Mouse (Mus musculus): Measurements from ENCODE around the gene Alg2. TPM values are rescaled to one million over a fixed set of nuclear protein-coding genes. Genes with fewer than 3 reads are reported as not detected.

The Alg2 gene
- polyA plus RNA-seq, 1 experiment from 2014 or later, result 33.6 TPM

DNA sequence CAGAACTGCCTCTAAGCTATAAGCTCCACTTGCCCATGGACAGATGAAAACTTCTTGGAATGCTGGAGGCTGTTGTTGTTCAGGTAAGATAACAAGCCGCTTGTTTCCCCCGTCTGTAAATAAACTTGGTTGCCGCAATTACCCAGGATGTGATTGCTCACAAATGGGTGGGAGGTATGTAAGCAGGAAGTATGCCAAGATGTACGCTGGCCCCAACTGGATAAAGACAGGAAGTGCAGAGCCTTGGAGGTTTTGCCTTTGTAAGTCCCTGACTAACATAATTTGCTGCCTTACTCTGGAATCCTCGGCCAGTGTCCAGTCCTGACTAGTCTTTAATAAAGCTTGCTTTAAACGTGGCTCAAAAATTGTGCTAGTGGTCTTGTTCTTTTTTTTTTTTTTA lies 43.6 kb downstream of the Alg2 start:
- H3K27ac ChIP-seq (ENCODE audit: poor library complexity, severe bottlenecking), result no peak overlapping the region
- ATAC-seq (ENCODE audit: insufficient number of reproducible peaks, low FRiP score), result no peak
- no peaks in the 10 kb centered on the region for H3K27me3 ChIP-seq (replicated peaks)
- H3K9ac ChIP-seq, result no peak overlapping the region
- 47% methylated on average over 6 of the region's 6 CpGs for WGBS
- H3K4me2 ChIP-seq, result no peak overlapping the region
- no peak overlapping the region for H3K4me3 ChIP-seq
- no peaks in the 10 kb centered on the region for H3K36me3 ChIP-seq
- H3K4me1 ChIP-seq (replicated peaks), result no peaks in the 10 kb centered on the region
- H3K9me3 ChIP-seq (replicated peaks), result no peaks in the 10 kb centered on the region

DNA sequence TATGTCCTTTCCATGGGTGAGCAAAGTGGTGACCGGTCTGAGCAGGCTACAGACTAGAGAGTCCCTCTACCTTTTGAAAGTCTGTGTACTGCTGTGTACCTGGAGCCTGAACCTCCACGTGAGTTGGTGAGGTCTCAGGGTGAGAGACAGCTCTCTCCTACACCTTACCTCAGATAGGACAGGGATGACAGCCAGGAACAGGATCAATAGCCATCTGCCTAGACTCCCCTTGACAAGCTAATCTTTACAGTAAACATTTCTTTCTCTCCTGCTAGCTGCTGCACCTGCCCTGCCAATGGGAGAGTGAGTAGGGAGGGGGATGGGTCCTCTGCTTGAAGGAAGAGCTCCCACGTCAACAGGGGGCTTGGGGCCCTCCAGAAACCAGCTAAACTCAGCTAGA lies 46.5 kb downstream of the Alg2 start:
- Histone ChIP-seq H3K4me3 (no peak overlapping the region), H3K9me3 (replicated peaks) (no peaks in the 10 kb centered on the region), H3K4me1 (replicated peaks) (peaks cover 7% of the 10 kb centered on the region; the same call in 1 of the 2 replicates), H3K36me3 (no peaks in the 10 kb centered on the region), H3K9ac (no peak overlapping the region), H3K27ac (ENCODE audit: poor library complexity, severe bottlenecking) (no peak overlapping the region), H3K27me3 (replicated peaks) (no peaks in the 10 kb centered on the region), H3K4me2 (no peak overlapping the region)
- WGBS, result 53% methylated on average over 3 of the region's 3 CpGs
- no peak for ATAC-seq (ENCODE audit: insufficient number of reproducible peaks, low FRiP score)

DNA sequence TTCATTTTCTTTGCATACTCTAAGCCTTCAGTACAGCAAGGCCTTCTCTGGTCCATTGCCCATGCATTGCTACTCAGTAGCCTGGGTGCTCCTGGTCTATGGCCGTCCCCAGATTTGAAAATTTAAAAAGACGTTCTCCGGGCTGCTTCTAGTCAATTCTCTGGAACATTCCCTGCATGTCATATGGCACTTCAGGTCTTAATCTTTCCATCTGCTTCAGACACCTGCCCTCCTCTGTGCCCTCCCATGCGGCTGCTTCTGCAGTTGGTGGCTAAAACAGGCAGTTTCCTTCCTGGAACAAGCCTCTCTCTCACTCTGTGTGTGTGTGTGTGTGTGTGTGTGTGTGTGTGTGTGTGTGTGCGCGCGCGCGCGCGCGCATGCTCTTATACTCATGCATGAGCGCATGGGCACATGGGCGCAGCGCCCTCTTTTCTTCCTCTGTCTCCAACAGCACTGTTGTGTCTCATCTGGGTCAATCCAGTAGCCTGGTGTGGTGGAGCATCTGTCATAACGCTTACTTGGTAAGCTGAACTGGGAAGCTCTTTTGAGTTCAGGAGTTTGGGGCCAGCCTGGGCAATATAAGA lies 48.8 kb downstream of the Alg2 start:
- H3K27me3 ChIP-seq (replicated peaks), result no peaks in the 10 kb centered on the region
- no peak overlapping the region for H3K27ac ChIP-seq (ENCODE audit: poor library complexity, severe bottlenecking)
- H3K9ac ChIP-seq, result no peak overlapping the region
- no peak overlapping the region for H3K4me2 ChIP-seq
- 92% methylated on average over 16 of the region's 16 CpGs for WGBS
- H3K36me3 ChIP-seq, result no peaks in the 10 kb centered on the region
- no peaks in the 10 kb centered on the region for H3K9me3 ChIP-seq (replicated peaks)
- H3K4me1 ChIP-seq (replicated peaks), result peaks cover 7% of the 10 kb centered on the region; the same call in 1 of the 2 replicates
- ATAC-seq (ENCODE audit: insufficient number of reproducible peaks, low FRiP score), result no peak
- no peak overlapping the region for H3K4me3 ChIP-seq

DNA sequence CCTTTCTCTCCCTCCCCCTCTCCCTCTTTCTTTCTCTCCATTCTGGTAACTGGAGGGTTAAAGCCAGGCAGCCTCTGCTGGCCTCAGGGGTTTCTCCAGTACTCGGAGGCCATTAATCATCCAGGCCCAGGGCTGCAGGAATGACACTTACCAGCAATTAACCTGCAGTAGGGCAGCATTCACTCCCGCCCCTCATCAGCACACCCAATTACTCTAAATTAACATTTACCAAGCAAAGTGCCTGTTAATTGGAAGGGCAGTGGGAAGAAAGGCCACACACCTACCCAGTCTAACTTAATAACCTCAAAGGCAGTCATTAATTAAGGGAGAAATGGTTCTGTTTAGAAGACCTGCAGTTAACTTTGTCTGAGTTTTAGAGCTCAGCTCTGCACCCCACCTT lies 49.8 kb downstream of the Alg2 start:
- no peak overlapping the region for H3K4me3 ChIP-seq
- no peak for ATAC-seq (ENCODE audit: insufficient number of reproducible peaks, low FRiP score)
- H3K27ac ChIP-seq (ENCODE audit: poor library complexity, severe bottlenecking), result no peak overlapping the region
- no peaks in the 10 kb centered on the region for H3K9me3 ChIP-seq (replicated peaks)
- no peak overlapping the region for H3K4me2 ChIP-seq
- H3K4me1 ChIP-seq (replicated peaks), result peaks cover 8% of the 10 kb centered on the region
- 33% methylated on average over 2 of the region's 2 CpGs for WGBS
- no peaks in the 10 kb centered on the region for H3K36me3 ChIP-seq
- H3K27me3 ChIP-seq (replicated peaks), result no peaks in the 10 kb centered on the region
- H3K9ac ChIP-seq, result no peak overlapping the region

DNA sequence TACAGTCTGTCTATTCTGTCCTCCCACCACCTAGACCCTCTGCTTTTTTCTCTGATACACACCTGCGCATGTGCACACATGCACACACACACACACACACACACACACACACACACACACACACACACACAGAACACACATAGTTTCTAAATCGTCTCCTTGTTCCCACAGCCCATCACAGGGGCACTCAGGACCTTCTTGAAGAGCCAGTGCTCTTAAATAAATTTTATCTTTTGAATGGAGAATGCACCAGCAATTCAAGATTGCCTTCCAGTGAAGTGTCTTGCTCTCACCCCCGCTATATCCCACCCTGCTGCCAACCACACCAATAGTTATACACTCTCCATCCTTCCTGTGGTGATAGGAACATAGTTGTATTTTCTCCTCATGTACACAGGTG lies 51.2 kb downstream of the Alg2 start:
- 68% methylated on average over 3 of the region's 3 CpGs for WGBS

DNA sequence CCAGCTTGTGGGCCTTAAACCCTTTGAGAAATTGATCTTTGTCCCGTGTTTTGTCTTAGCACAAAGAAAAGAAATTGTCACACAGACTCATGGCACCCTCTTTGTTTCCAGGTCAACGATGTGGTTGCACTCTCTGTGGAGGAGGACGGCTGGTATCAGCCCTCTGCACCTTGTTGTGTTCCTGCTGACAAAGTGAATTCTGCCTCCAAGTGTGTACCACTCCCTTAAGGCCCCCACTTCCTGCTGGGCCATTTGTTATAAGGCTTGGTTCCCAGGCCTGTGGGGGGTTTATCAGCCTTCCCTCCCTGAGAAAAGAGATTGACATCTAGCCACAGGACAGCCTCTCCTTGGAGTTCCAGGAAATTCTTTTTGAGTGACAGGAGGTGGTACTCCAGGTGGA lies 51.9 kb downstream of the Alg2 start:
- WGBS, result 25% methylated on average over 3 of the region's 3 CpGs
- Histone ChIP-seq H3K4me3 (no peak overlapping the region), H3K27me3 (replicated peaks) (no peaks in the 10 kb centered on the region), H3K27ac (ENCODE audit: poor library complexity, severe bottlenecking) (no peak overlapping the region), H3K4me1 (replicated peaks) (peaks cover 17% of the 10 kb centered on the region), H3K9ac (no peak overlapping the region), H3K4me2 (no peak overlapping the region), H3K9me3 (replicated peaks) (no peaks in the 10 kb centered on the region), H3K36me3 (no peaks in the 10 kb centered on the region)
- ATAC-seq (ENCODE audit: insufficient number of reproducible peaks, low FRiP score), result no peak

More for the DNA sequence above, 51.2 kb downstream of the Alg2 start:
- peaks cover 14% of the 10 kb centered on the region for H3K4me1 ChIP-seq (replicated peaks)
- no peak overlapping the region for H3K4me3 ChIP-seq
- no peak overlapping the region for H3K4me2 ChIP-seq
- H3K27ac ChIP-seq (ENCODE audit: poor library complexity, severe bottlenecking), result no peak overlapping the region
- no peaks in the 10 kb centered on the region for H3K36me3 ChIP-seq
- no peaks in the 10 kb centered on the region for H3K9me3 ChIP-seq (replicated peaks)
- no peak for ATAC-seq (ENCODE audit: insufficient number of reproducible peaks, low FRiP score)
- no peaks in the 10 kb centered on the region for H3K27me3 ChIP-seq (replicated peaks)
- H3K9ac ChIP-seq, result no peak overlapping the region

DNA sequence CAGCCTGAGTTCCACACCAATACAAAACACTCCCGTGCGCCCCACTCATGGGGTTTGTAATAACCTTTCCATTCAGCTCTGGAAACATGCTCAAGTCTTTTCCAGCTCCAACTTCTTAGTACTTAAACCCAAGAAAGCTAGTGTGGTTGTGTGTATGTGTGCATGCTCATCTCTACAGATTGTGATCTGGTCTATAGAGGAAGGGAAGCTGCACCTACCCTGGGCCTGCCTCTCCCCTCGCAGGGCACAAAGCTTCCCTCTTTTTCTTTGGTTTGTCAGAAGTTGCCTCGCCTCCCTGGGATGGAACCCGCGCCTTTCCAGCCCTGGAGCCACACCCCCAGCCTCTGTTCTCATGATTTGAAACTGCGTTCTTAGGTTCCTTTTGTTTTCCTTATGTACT lies 53.9 kb downstream of the Alg2 start:
- H3K27me3 ChIP-seq (replicated peaks), result no peaks in the 10 kb centered on the region
- 0 out of 2 replicates have a peak, but pooled peaks cover 7% of the 10 kb centered on the region for H3K36me3 ChIP-seq
- H3K9me3 ChIP-seq (replicated peaks), result no peaks in the 10 kb centered on the region
- H3K4me1 ChIP-seq (replicated peaks), result peaks cover 17% of the 10 kb centered on the region
- WGBS, result 48% methylated on average over 7 of the region's 7 CpGs
- no peak overlapping the region for H3K9ac ChIP-seq
- no peak overlapping the region for H3K4me3 ChIP-seq
- no peak overlapping the region for H3K27ac ChIP-seq (ENCODE audit: poor library complexity, severe bottlenecking)
- no peak overlapping the region for H3K4me2 ChIP-seq
- ATAC-seq (ENCODE audit: insufficient number of reproducible peaks, low FRiP score), result no peak

DNA sequence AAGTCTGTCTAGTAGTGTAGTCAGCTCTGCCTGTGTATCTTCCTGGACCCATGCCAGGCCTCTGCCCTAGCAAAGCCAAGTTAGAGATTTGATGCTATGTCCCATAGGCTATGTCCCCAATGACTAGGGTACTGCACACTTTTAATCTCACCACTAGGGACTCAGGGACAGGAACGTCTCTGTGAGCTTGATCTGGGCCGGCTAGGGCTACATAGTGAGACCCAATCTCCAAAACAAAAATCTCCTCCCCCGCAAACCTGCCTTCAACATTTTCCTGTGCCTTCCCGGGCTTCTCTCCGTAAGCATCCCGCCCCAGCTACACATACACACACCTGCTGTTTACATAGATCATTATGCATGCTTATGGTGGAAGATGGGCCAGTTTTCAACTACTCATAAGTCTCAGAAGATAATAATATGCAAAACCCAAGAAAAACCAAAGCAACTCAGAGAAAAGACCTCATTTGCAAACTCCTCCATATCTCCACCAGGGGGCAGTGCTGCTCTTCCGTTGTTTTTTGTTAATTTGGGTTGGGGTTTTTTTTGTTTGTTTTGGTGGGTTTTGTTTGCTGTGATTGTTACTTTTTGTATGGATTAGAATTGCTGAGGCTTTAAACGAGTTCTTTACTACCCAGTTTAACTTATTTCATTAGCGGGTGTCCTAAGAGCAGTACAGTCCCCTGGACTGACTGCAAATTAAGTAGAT lies 54.7 kb downstream of the Alg2 start:
- Histone ChIP-seq H3K27ac (ENCODE audit: poor library complexity, severe bottlenecking) (no peak overlapping the region), H3K27me3 (replicated peaks) (no peaks in the 10 kb centered on the region), H3K36me3 (peaks cover 11% of the 10 kb centered on the region), H3K9ac (no peak overlapping the region), H3K4me3 (no peak overlapping the region), H3K4me1 (replicated peaks) (peaks cover 15% of the 10 kb centered on the region), H3K9me3 (replicated peaks) (no peaks in the 10 kb centered on the region), H3K4me2 (no peak overlapping the region)
- ATAC-seq (ENCODE audit: insufficient number of reproducible peaks, low FRiP score), result no peak
- 29% methylated on average over 9 of the region's 9 CpGs for WGBS

DNA sequence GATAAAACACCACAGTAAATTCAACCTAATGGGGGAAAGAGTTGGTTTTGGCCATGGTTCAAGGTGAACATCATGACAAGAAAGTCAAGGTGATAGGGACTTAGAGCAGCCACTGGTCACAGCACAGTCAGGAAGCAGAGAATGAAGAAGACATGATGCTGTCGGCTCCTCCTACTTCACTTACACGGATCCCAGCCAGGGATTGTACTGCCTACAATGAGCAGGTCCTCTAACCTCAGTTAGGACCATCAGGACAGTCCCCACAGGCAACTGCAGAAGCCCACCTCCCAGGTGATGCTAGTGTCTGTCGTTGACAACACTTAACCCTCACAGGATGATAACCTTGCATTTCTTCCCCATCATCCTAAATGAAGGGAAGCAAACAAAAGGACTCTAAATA lies 56.3 kb downstream of the Alg2 start:
- H3K4me3 ChIP-seq, result no peak overlapping the region
- H3K4me1 ChIP-seq (replicated peaks), result peaks cover 15% of the 10 kb centered on the region
- ATAC-seq (ENCODE audit: insufficient number of reproducible peaks, low FRiP score), result no peak
- no peaks in the 10 kb centered on the region for H3K9me3 ChIP-seq (replicated peaks)
- H3K9ac ChIP-seq, result no peak overlapping the region
- no peak overlapping the region for H3K4me2 ChIP-seq
- 51% methylated on average over 3 of the region's 3 CpGs for WGBS
- no peaks in the 10 kb centered on the region for H3K27me3 ChIP-seq (replicated peaks)
- H3K27ac ChIP-seq (ENCODE audit: poor library complexity, severe bottlenecking), result no peak overlapping the region
- H3K36me3 ChIP-seq, result peaks cover 16% of the 10 kb centered on the region

Other genes starting within 250 kb of the Alg2 start
- gene Tgfbr1, start 121.1 kb downstream of the Alg2 start, polyA plus RNA-seq (2016; fragmentation: Nextera tagmentation; extraction: Ambion mirVana), result 51.7 and 54.7 TPM in 2 replicates
- gene Sec61b, start 325 bp upstream of the Alg2 start, polyA plus RNA-seq (2016; fragmentation: Nextera tagmentation; extraction: Ambion mirVana), result 150 and 168 TPM in 2 replicates